Mouse (Mus musculus): ENCODE measurements around the gene Slc44a5. TPM values are rescaled to one million over a fixed set of nuclear protein-coding genes. Genes with fewer than 3 reads are reported as not detected.

Slc44a5 gene
- polyA plus RNA-seq, 1 experiment from 2014 or later, result 1.8 TPM

GRCm38 (mm10) chr3:153959731-153960207 lies 13.5 kb upstream of the Slc44a5 start:
- Histone ChIP-seq H3K27me3 (ENCODE audit: control insufficient read depth, insufficient read depth, low read length) (no peaks in the 10 kb centered on the region), H3K4me2 (no peak overlapping the region), H3K4me1 (ENCODE audit: control insufficient read depth, insufficient read depth, low read length) (no peaks in the 10 kb centered on the region), H3K9me3 (replicated peaks; ENCODE audit: control insufficient read depth, low read length) (peaks cover 4% of the 10 kb centered on the region), H3K9ac (ENCODE audit: low read depth, low read length) (no peak overlapping the region), H3K27ac (ENCODE audit: low read depth, low read length) (no peak overlapping the region), H3K4me3 (ENCODE audit: low read depth, low read length) (no peak overlapping the region), H3K36me3 (ENCODE audit: control insufficient read depth, insufficient read depth, low read length) (no peaks in the 10 kb centered on the region)
- WGBS (ENCODE audit: insufficient replicate concordance), result 75% methylated on average over 9 of the region's 9 CpGs
- ATAC-seq (replicated peaks; ENCODE audit: insufficient number of reproducible peaks, low FRiP score, low TSS enrichment), result no peak

- no peak for ATAC-seq (replicated peaks; ENCODE audit: insufficient number of reproducible peaks, low FRiP score, low TSS enrichment)
- Histone ChIP-seq H3K9me3 (replicated peaks; ENCODE audit: control insufficient read depth, low read length) (peaks cover 4% of the 10 kb centered on the region), H3K4me2 (no peak overlapping the region), H3K4me1 (ENCODE audit: control insufficient read depth, insufficient read depth, low read length) (no peaks in the 10 kb centered on the region; the same call in 1 of the 2 replicates), H3K36me3 (ENCODE audit: control insufficient read depth, insufficient read depth, low read length) (no peaks in the 10 kb centered on the region), H3K9ac (ENCODE audit: low read depth, low read length) (no peak overlapping the region), H3K4me3 (ENCODE audit: low read depth, low read length) (no peak overlapping the region), H3K27me3 (ENCODE audit: control insufficient read depth, insufficient read depth, low read length) (no peaks in the 10 kb centered on the region), H3K27ac (ENCODE audit: low read depth, low read length) (no peak overlapping the region)
- 60% methylated on average over 2 of the region's 2 CpGs for WGBS (ENCODE audit: insufficient replicate concordance)
Measured at GRCm38 (mm10) chr3:153960884-153961283, 12.4 kb upstream of the Slc44a5 start.

GRCm38 (mm10) chr3:153961632-153962389 lies 11.4 kb upstream of the Slc44a5 start:
- Histone ChIP-seq H3K4me2 (no peak overlapping the region), H3K27ac (ENCODE audit: low read depth, low read length) (no peak overlapping the region), H3K4me3 (ENCODE audit: low read depth, low read length) (no peak overlapping the region), H3K36me3 (ENCODE audit: control insufficient read depth, insufficient read depth, low read length) (no peaks in the 10 kb centered on the region), H3K9ac (ENCODE audit: low read depth, low read length) (no peak overlapping the region), H3K9me3 (replicated peaks; ENCODE audit: control insufficient read depth, low read length) (peaks cover 4% of the 10 kb centered on the region), H3K27me3 (ENCODE audit: control insufficient read depth, insufficient read depth, low read length) (no peaks in the 10 kb centered on the region), H3K4me1 (ENCODE audit: control insufficient read depth, insufficient read depth, low read length) (no peaks in the 10 kb centered on the region; the same call in 1 of the 2 replicates)
- 69% methylated on average over 6 of the region's 6 CpGs for WGBS (ENCODE audit: insufficient replicate concordance)
- no peak for ATAC-seq (replicated peaks; ENCODE audit: insufficient number of reproducible peaks, low FRiP score, low TSS enrichment)

GRCm38 (mm10) chr3:153967447-153967846 lies 5.8 kb upstream of the Slc44a5 start:
- no peak overlapping the region for H3K4me2 ChIP-seq
- no peak for ATAC-seq (replicated peaks; ENCODE audit: insufficient number of reproducible peaks, low FRiP score, low TSS enrichment)

GRCm38 (mm10) chr3:153968549-153968948 lies 4.7 kb upstream of the Slc44a5 start:
- no peak overlapping the region for H3K4me2 ChIP-seq
- no peak overlapping the region for H3K27ac ChIP-seq (ENCODE audit: low read depth, low read length)
- H3K4me1 ChIP-seq (ENCODE audit: control insufficient read depth, insufficient read depth, low read length), result no peaks in the 10 kb centered on the region; the same call in 1 of the 2 replicates
- H3K27me3 ChIP-seq (ENCODE audit: control insufficient read depth, insufficient read depth, low read length), result peaks cover 11% of the 10 kb centered on the region
- no peak for ATAC-seq (replicated peaks; ENCODE audit: insufficient number of reproducible peaks, low FRiP score, low TSS enrichment)
- no peak overlapping the region for H3K4me3 ChIP-seq (ENCODE audit: low read depth, low read length)
- no peaks in the 10 kb centered on the region for H3K9me3 ChIP-seq (replicated peaks; ENCODE audit: control insufficient read depth, low read length)
- H3K9ac ChIP-seq (ENCODE audit: low read depth, low read length), result no peak overlapping the region
- WGBS (ENCODE audit: insufficient replicate concordance), result 45% methylated on average over 4 of the region's 4 CpGs
- H3K36me3 ChIP-seq (ENCODE audit: control insufficient read depth, insufficient read depth, low read length), result no peaks in the 10 kb centered on the region

More at GRCm38 (mm10) chr3:153967447-153967846, 5.8 kb upstream of the Slc44a5 start:
- WGBS (ENCODE audit: insufficient replicate concordance), result 62% methylated on average over 5 of the region's 5 CpGs
- no peak overlapping the region for H3K9ac ChIP-seq (ENCODE audit: low read depth, low read length)
- no peak overlapping the region for H3K4me3 ChIP-seq (ENCODE audit: low read depth, low read length)
- no peak overlapping the region for H3K27ac ChIP-seq (ENCODE audit: low read depth, low read length)
- H3K36me3 ChIP-seq (ENCODE audit: control insufficient read depth, insufficient read depth, low read length), result no peaks in the 10 kb centered on the region
- no peaks in the 10 kb centered on the region; the same call in 1 of the 2 replicates for H3K4me1 ChIP-seq (ENCODE audit: control insufficient read depth, insufficient read depth, low read length)
- no peaks in the 10 kb centered on the region; the same call in 1 of the 2 replicates for H3K27me3 ChIP-seq (ENCODE audit: control insufficient read depth, insufficient read depth, low read length)
- no peaks in the 10 kb centered on the region for H3K9me3 ChIP-seq (replicated peaks; ENCODE audit: control insufficient read depth, low read length)

- H3K9me3 ChIP-seq (replicated peaks; ENCODE audit: control insufficient read depth, low read length), result no peaks in the 10 kb centered on the region
- no peaks in the 10 kb centered on the region for H3K36me3 ChIP-seq (ENCODE audit: control insufficient read depth, insufficient read depth, low read length)
- H3K4me2 ChIP-seq, result no peak overlapping the region
- 80% methylated on average over 4 of the region's 4 CpGs for WGBS (ENCODE audit: insufficient replicate concordance)
- ATAC-seq (replicated peaks; ENCODE audit: insufficient number of reproducible peaks, low FRiP score, low TSS enrichment), result no peak
- no peak overlapping the region for H3K4me3 ChIP-seq (ENCODE audit: low read depth, low read length)
- H3K27me3 ChIP-seq (ENCODE audit: control insufficient read depth, insufficient read depth, low read length), result peaks cover 19% of the 10 kb centered on the region
- no peak overlapping the region for H3K9ac ChIP-seq (ENCODE audit: low read depth, low read length)
- H3K4me1 ChIP-seq (ENCODE audit: control insufficient read depth, insufficient read depth, low read length), result peaks cover 3% of the 10 kb centered on the region
- no peak overlapping the region for H3K27ac ChIP-seq (ENCODE audit: low read depth, low read length)
Measured at GRCm38 (mm10) chr3:153969451-153969850, 3.8 kb upstream of the Slc44a5 start.

- peaks cover 3% of the 10 kb centered on the region; the same call in 1 of the 2 replicates for H3K4me1 ChIP-seq (ENCODE audit: control insufficient read depth, insufficient read depth, low read length)
- ATAC-seq (replicated peaks; ENCODE audit: insufficient number of reproducible peaks, low FRiP score, low TSS enrichment), result no peak
- peaks cover 30% of the 10 kb centered on the region for H3K27me3 ChIP-seq (ENCODE audit: control insufficient read depth, insufficient read depth, low read length)
- no peaks in the 10 kb centered on the region for H3K36me3 ChIP-seq (ENCODE audit: control insufficient read depth, insufficient read depth, low read length)
- H3K9me3 ChIP-seq (replicated peaks; ENCODE audit: control insufficient read depth, low read length), result no peaks in the 10 kb centered on the region
- H3K9ac ChIP-seq (ENCODE audit: low read depth, low read length), result peak overlapping the region; percentile 59
- no peak overlapping the region for H3K27ac ChIP-seq (ENCODE audit: low read depth, low read length)
- peak overlapping the region; percentile 51 for H3K4me3 ChIP-seq (ENCODE audit: low read depth, low read length)
- H3K4me2 ChIP-seq, result peak overlapping the region; percentile 85
- WGBS (ENCODE audit: insufficient replicate concordance), result 10% methylated on average over 21 of the region's 21 CpGs
Measured at GRCm38 (mm10) chr3:153973949-153974760, 919 bp downstream of the Slc44a5 start.

GRCm38 (mm10) chr3:153975060-153975459 lies 1.8 kb downstream of the Slc44a5 start:
- H3K4me3 ChIP-seq (ENCODE audit: low read depth, low read length), result no peak overlapping the region
- H3K4me1 ChIP-seq (ENCODE audit: control insufficient read depth, insufficient read depth, low read length), result peaks cover 3% of the 10 kb centered on the region; the same call in 1 of the 2 replicates
- H3K36me3 ChIP-seq (ENCODE audit: control insufficient read depth, insufficient read depth, low read length), result no peaks in the 10 kb centered on the region
- peaks cover 30% of the 10 kb centered on the region for H3K27me3 ChIP-seq (ENCODE audit: control insufficient read depth, insufficient read depth, low read length)
- no peak overlapping the region for H3K27ac ChIP-seq (ENCODE audit: low read depth, low read length)
- WGBS (ENCODE audit: insufficient replicate concordance), result 14% methylated on average over 6 of the region's 6 CpGs
- ATAC-seq (replicated peaks; ENCODE audit: insufficient number of reproducible peaks, low FRiP score, low TSS enrichment), result no peak
- no peaks in the 10 kb centered on the region for H3K9me3 ChIP-seq (replicated peaks; ENCODE audit: control insufficient read depth, low read length)
- 0 out of 2 replicates have a peak overlapping the region, but pooled peaks have one; percentile 8 for H3K4me2 ChIP-seq
- H3K9ac ChIP-seq (ENCODE audit: low read depth, low read length), result no peak overlapping the region
